Mouse (Mus musculus): ENCODE results near the gene Rpia. TPM values are rescaled to one million over a fixed set of nuclear protein-coding genes. Genes with fewer than 3 reads are reported as not detected.
"Not testable (repeated sequence)": the region's sequence is repeated elsewhere in the genome, so short reads cannot be mapped to it uniquely, and the experiment has no call there.

The Rpia gene
- total RNA-seq (2021) = 10 to 100 TPM; 13.2 to 15.5 TPM
- long read RNA-seq, experiment 1 = 0 reads
- long read RNA-seq, experiment 2 = 0 reads

- DNase-seq = peak; percentile 99 to 100
Measured at GRCm38 (mm10) chr6:70791824-70792535, at the start of gene Rpia. Gene Rpia, minus strand, starts transcription at chr6:70792232.

GRCm38 (mm10) chr6:70840281-70840680 lies 48.2 kb upstream of the Rpia start:
- no peak for DNase-seq

- no peak for DNase-seq
Measured at GRCm38 (mm10) chr6:70838532-70838931, 46.5 kb upstream of the Rpia start.

- no peak for DNase-seq
Measured at GRCm38 (mm10) chr6:70837297-70837696, 45.3 kb upstream of the Rpia start.

- no peak for DNase-seq
Measured at GRCm38 (mm10) chr6:70831179-70831839, 39.3 kb upstream of the Rpia start.

- no peak for DNase-seq
Measured at GRCm38 (mm10) chr6:70830552-70830951, 38.5 kb upstream of the Rpia start.

GRCm38 (mm10) chr6:70829451-70829850 lies 37.4 kb upstream of the Rpia start:
- DNase-seq = no peak

- DNase-seq = no peak
Measured at GRCm38 (mm10) chr6:70824987-70825337, 32.9 kb upstream of the Rpia start.

GRCm38 (mm10) chr6:70824085-70824986 lies 32.3 kb upstream of the Rpia start:
- DNase-seq = peak; percentile 82 to 89

- not testable (repeated sequence) for DNase-seq
Measured at GRCm38 (mm10) chr6:70823277-70823676, 31.2 kb upstream of the Rpia start.

GRCm38 (mm10) chr6:70822386-70822910 lies 30.4 kb upstream of the Rpia start:
- DNase-seq = no peak

GRCm38 (mm10) chr6:70821566-70821965 lies 29.5 kb upstream of the Rpia start:
- DNase-seq = peak in 1 of 2 experiments; percentile 33

GRCm38 (mm10) chr6:70815471-70815870 lies 23.4 kb upstream of the Rpia start:
- no peak for DNase-seq

GRCm38 (mm10) chr6:70814629-70814950 lies 22.6 kb upstream of the Rpia start:
- DNase-seq = no peak

GRCm38 (mm10) chr6:70813921-70814628 lies 22.0 kb upstream of the Rpia start:
- no peak for DNase-seq

- no peak for DNase-seq
Measured at GRCm38 (mm10) chr6:70812526-70812895, 20.5 kb upstream of the Rpia start.

GRCm38 (mm10) chr6:70811557-70812525 lies 19.8 kb upstream of the Rpia start:
- DNase-seq = peak; percentile 71 to 93

GRCm38 (mm10) chr6:70810524-70810923 lies 18.5 kb upstream of the Rpia start:
- no peak for DNase-seq

- no peak for DNase-seq
Measured at GRCm38 (mm10) chr6:70806514-70806912, 14.5 kb upstream of the Rpia start.

- DNase-seq = peak; percentile 64 to 88
Measured at GRCm38 (mm10) chr6:70805820-70806513, 13.9 kb upstream of the Rpia start.

Data from heart, adult 18-20 months (tissue).